ENCODE assay signal across 8 mouse cellular contexts in genomic region chr9:65293119-65293518, GRCm38 (mm10). TPM values are rescaled to one million over a fixed set of nuclear protein-coding genes. Genes with fewer than 3 reads are reported as not detected.
DNase-seq lines count a peak whose midpoint lies in the region; ATAC-seq and TF ChIP-seq lines count a peak whose summit lies in the region.

No protein-coding gene starts in this region.

- no peak for DNase-seq in kidney, postnatal 4 days
- peak; percentile 63 for DNase-seq in MEL (ENCODE audit: low read depth, low spot score)
- no peak for DNase-seq in right cerebral cortex, adult 2 months (ENCODE audit: low spot score in 2 of 2)
- no peak for DNase-seq in kidney, postnatal 25 days

- 21% methylated on average over 5 of the region's 5 CpGs for WGBS in kidney, embryonic 15.5 days
- 41% methylated on average over 5 of the region's 5 CpGs for WGBS in forebrain, embryonic 13.5 days
- 18% methylated on average over 5 of the region's 5 CpGs for WGBS in liver, embryonic 15.5 days (ENCODE audit: insufficient replicate concordance)

- peaks cover 29% of the 10 kb centered on the region for H3K4me1 ChIP-seq in kidney, embryonic 15.5 days
- peaks cover 9 to 14% of the 10 kb centered on the region in 2 experiments; a peak in 3 of 4 replicates for H3K4me1 ChIP-seq in MEL (ENCODE audit: control insufficient read depth in 1 of 2, insufficient read depth in 2 of 2, low read length in 2 of 2)
- peaks cover 24% of the 10 kb centered on the region for H3K4me1 ChIP-seq in forebrain, embryonic 13.5 days
- H3K4me1 ChIP-seq in liver, embryonic 15.5 days (replicated peaks): peaks cover 40% of the 10 kb centered on the region

- H3K4me2 ChIP-seq in kidney, embryonic 15.5 days: peak overlapping the region; percentile 67
- peak overlapping the region; percentile 85 for H3K4me2 ChIP-seq in forebrain, embryonic 13.5 days
- H3K4me2 ChIP-seq in liver, embryonic 15.5 days: peak overlapping the region; percentile 87

- peak overlapping the region; percentile 85 for H3K27ac ChIP-seq in kidney, embryonic 15.5 days
- H3K27ac ChIP-seq in MEL (ENCODE audit: control insufficient read depth, low read depth, low read length): peak overlapping the region; percentile 85
- H3K27ac ChIP-seq in forebrain, embryonic 13.5 days: 0 out of 2 replicates have a peak overlapping the region, but pooled peaks have one; percentile 52
- peak overlapping the region; percentile 85 for H3K27ac ChIP-seq in liver, embryonic 15.5 days (replicated peaks)

- H3K27me3 ChIP-seq in kidney, embryonic 15.5 days: no peaks in the 10 kb centered on the region
- H3K27me3 ChIP-seq in MEL (ENCODE audit: control insufficient read depth in 1 of 2, insufficient read depth in 2 of 2, low read length in 2 of 2): no peaks in the 10 kb centered on the region
- no peaks in the 10 kb centered on the region for H3K27me3 ChIP-seq in forebrain, embryonic 13.5 days
- no peaks in the 10 kb centered on the region for H3K27me3 ChIP-seq in liver, embryonic 15.5 days

- no peak for TF ChIP-seq CTCF in MEL (IDR thresholded peaks at IDR 0.05 in 2 of 3, conservative IDR thresholded peaks at IDR 0.05 in 1 of 3; ENCODE audit: control insufficient read depth in 1 of 3, insufficient read depth in 1 of 3, low read depth in 2 of 3, low read length in 3 of 3, poor library complexity in 1 of 3, severe bottlenecking in 1 of 3)

- H3K9ac ChIP-seq in kidney, embryonic 15.5 days: peak overlapping the region; percentile 87
- peak overlapping the region; percentile 77 for H3K9ac ChIP-seq in MEL (ENCODE audit: control insufficient read depth, low read depth, low read length, poor library complexity, severe bottlenecking)
- peak overlapping the region; percentile 95 for H3K9ac ChIP-seq in forebrain, embryonic 13.5 days
- peak overlapping the region; percentile 69 for H3K9ac ChIP-seq in liver, embryonic 15.5 days

- H3K4me3 ChIP-seq in kidney, embryonic 15.5 days (replicated peaks): peak overlapping the region; percentile 73
- H3K4me3 ChIP-seq in MEL (ENCODE audit: control insufficient read depth in 1 of 2, insufficient read depth in 1 of 2, low read depth in 2 of 2, low read length in 2 of 2): peak overlapping the region; percentile 71 to 74
- H3K4me3 ChIP-seq in forebrain, embryonic 13.5 days: peak overlapping the region; percentile 97
- peak overlapping the region; percentile 86 for H3K4me3 ChIP-seq in liver, embryonic 15.5 days (replicated peaks)

- no peak for TF ChIP-seq RAD21 in MEL (IDR thresholded peaks at IDR 0.05; ENCODE audit: low read depth, low read length)

- ATAC-seq in kidney, embryonic 15.5 days (replicated peaks; ENCODE audit: low FRiP score): no peak
- no peak for ATAC-seq in forebrain, embryonic 13.5 days
- ATAC-seq in liver, embryonic 15.5 days (ENCODE audit: insufficient read depth): no peak
- no peak for ATAC-seq in cerebellum, adult (ENCODE audit: insufficient number of reproducible peaks, low FRiP score, low TSS enrichment)

- peaks cover 15% of the 10 kb centered on the region for H3K36me3 ChIP-seq in kidney, embryonic 15.5 days
- H3K36me3 ChIP-seq in MEL (ENCODE audit: control insufficient read depth in 1 of 2, insufficient read depth in 2 of 2, low read length in 2 of 2): peaks cover 6 to 10% of the 10 kb centered on the region in 2 experiments
- H3K36me3 ChIP-seq in forebrain, embryonic 13.5 days (ENCODE audit: poor library complexity, severe bottlenecking): peaks cover 16% of the 10 kb centered on the region; the same call in 1 of the 2 replicates
- peaks cover 16% of the 10 kb centered on the region; the same call in 1 of the 2 replicates for H3K36me3 ChIP-seq in liver, embryonic 15.5 days (replicated peaks)

- TF ChIP-seq EP300 in MEL (IDR thresholded peaks at IDR 0.05; ENCODE audit: low read depth in 1 of 2, low read length in 2 of 2): 0 out of 4 replicates have a peak, but pooled peaks of 1 of the 2 experiments have one; percentile 12

- H3K79me2 ChIP-seq in MEL (ENCODE audit: control insufficient read depth, insufficient read depth, low read length, poor library complexity): peaks cover 16% of the 10 kb centered on the region

- no peak for TF ChIP-seq POLR2A in MEL (IDR thresholded peaks at IDR 0.05; ENCODE audit: control insufficient read depth in 1 of 2, insufficient read depth in 1 of 2, low read depth in 1 of 2, low read length in 2 of 2, poor library complexity in 1 of 2)

- no peaks in the 10 kb centered on the region for H3K9me3 ChIP-seq in kidney, embryonic 15.5 days (replicated peaks)
- H3K9me3 ChIP-seq in MEL (replicated peaks; ENCODE audit: insufficient read depth, low read length): peaks cover 3% of the 10 kb centered on the region
- no peaks in the 10 kb centered on the region for H3K9me3 ChIP-seq in forebrain, embryonic 13.5 days (replicated peaks)
- H3K9me3 ChIP-seq in liver, embryonic 15.5 days (replicated peaks): no peaks in the 10 kb centered on the region

TF ChIP-seq in MEL, 35 proteins besides CTCF, POLR2A, EP300 and RAD21:
- TF ChIP-seq TCF12 (IDR thresholded peaks at IDR 0.05; ENCODE audit: low read depth, low read length) (peak; percentile 19; the same call in 1 of the 2 replicates), E2F4 (IDR thresholded peaks at IDR 0.05; ENCODE audit: borderline replicate concordance, low read depth, low read length) (0 out of 2 replicates have a peak, but pooled peaks have one; percentile 50), SMC3 (IDR thresholded peaks at IDR 0.05; ENCODE audit: low read depth, low read length) (no peak)

RNA-seq across cellular contexts. Expression of gene Clpx, which starts 0.9 kb away (rescaled TPM):
- 50.6 and 53.5 TPM in 2 replicates for polyA plus RNA-seq in kidney, embryonic 15.5 days (2015; fragmentation: Nextera tagmentation; extraction: Ambion mirVana)
- 38.7 and 38.8 TPM in 2 replicates for total RNA-seq in MEL (2012; rRNA removed)
- polyA plus RNA-seq in MEL (2012; ENCODE audit: insufficient read depth in 1 of 2, insufficient read length in 2 of 2, low read depth in 1 of 2, low replicate concordance in 2 of 2, missing spikeins in 1 of 2): 10 to 100 TPM in 1 of 2 experiments, not detected in 1; 32.4 TPM
- 44.4 and 44.5 TPM in 2 replicates for polyA plus RNA-seq in forebrain, embryonic 13.5 days (2015; fragmentation: Nextera tagmentation; extraction: Ambion mirVana)
- 33.3 and 35.9 TPM in 2 replicates for polyA plus RNA-seq in liver, embryonic 15.5 days (2015; fragmentation: Nextera tagmentation; extraction: Ambion mirVana)

RNA-seq across cellular contexts. Expression of gene Cilp, which starts 28.1 kb away (rescaled TPM):
- 0.66 and 1.1 TPM in 2 replicates for polyA plus RNA-seq in kidney, embryonic 15.5 days (2015; fragmentation: Nextera tagmentation; extraction: Ambion mirVana)
- not detected in 2 replicates for total RNA-seq in MEL (2012; rRNA removed)
- under 1 TPM in 1 of 2 experiments, not detected in 1; 0.01 TPM for polyA plus RNA-seq in MEL (2012; ENCODE audit: insufficient read depth in 1 of 2, insufficient read length in 2 of 2, low read depth in 1 of 2, low replicate concordance in 2 of 2, missing spikeins in 1 of 2)
- polyA plus RNA-seq in forebrain, embryonic 13.5 days (2015; fragmentation: Nextera tagmentation; extraction: Ambion mirVana): 0.28 and 0.64 TPM in 2 replicates
- polyA plus RNA-seq in liver, embryonic 15.5 days (2015; fragmentation: Nextera tagmentation; extraction: Ambion mirVana): 0.15 and 0.17 TPM in 2 replicates

RNA-seq across cellular contexts. Expression of gene Pdcd7, which starts 52.8 kb away (rescaled TPM):
- 9.2 and 9.8 TPM in 2 replicates for polyA plus RNA-seq in kidney, embryonic 15.5 days (2015; fragmentation: Nextera tagmentation; extraction: Ambion mirVana)
- total RNA-seq in MEL (2012; rRNA removed): 20.3 and 22.8 TPM in 2 replicates
- 10 to 100 TPM in 1 of 2 experiments, not detected in 1; 34.5 TPM for polyA plus RNA-seq in MEL (2012; ENCODE audit: insufficient read depth in 1 of 2, insufficient read length in 2 of 2, low read depth in 1 of 2, low replicate concordance in 2 of 2, missing spikeins in 1 of 2)
- 8.3 and 8.5 TPM in 2 replicates for polyA plus RNA-seq in forebrain, embryonic 13.5 days (2015; fragmentation: Nextera tagmentation; extraction: Ambion mirVana)
- 3.3 and 3.6 TPM in 2 replicates for polyA plus RNA-seq in liver, embryonic 15.5 days (2015; fragmentation: Nextera tagmentation; extraction: Ambion mirVana)
